In genomic region chr19:47918016-47918415, GRCm38 (mm10) we compare ENCODE assay signal across 7 mouse cellular contexts. TPM values are rescaled to one million over a fixed set of nuclear protein-coding genes. Genes with fewer than 3 reads are reported as not detected.
DNase-seq lines count a peak whose midpoint lies in the region; ATAC-seq and TF ChIP-seq lines count a peak whose summit lies in the region.

No protein-coding gene starts in this region.

- no peak for TF ChIP-seq CTCF in E14TG2a.4 (conservative IDR thresholded peaks at IDR 0.05; ENCODE audit: low read length)
- TF ChIP-seq CTCF in liver, postnatal 0 days (IDR thresholded peaks at IDR 0.05; ENCODE audit: low read depth), result no peak

- H3K27ac ChIP-seq in heart, embryonic 16.5 days (ENCODE audit: low read length), result peak overlapping the region; percentile 99
- H3K27ac ChIP-seq in liver, postnatal 0 days (ENCODE audit: low read depth), result peak overlapping the region; percentile 88

- 13% methylated on average over 9 of the region's 9 CpGs for WGBS in heart, embryonic 16.5 days
- 22% methylated on average over 9 of the region's 9 CpGs for WGBS in liver, postnatal 0 days (ENCODE audit: insufficient replicate concordance)

- DNase-seq in 3T3-L1 (ENCODE audit: low read depth, low spot score), result peak; percentile 42
- peak; percentile 13 for DNase-seq in liver, postnatal 0 days
- DNase-seq in MN1 (ENCODE audit: low spot score), result no peak
- no peak for DNase-seq in layer of hippocampus, postnatal 36 days

- H3K9ac ChIP-seq in heart, embryonic 16.5 days (ENCODE audit: low read length), result peak overlapping the region; percentile 93
- peak overlapping the region; percentile 76 for H3K9ac ChIP-seq in liver, postnatal 0 days (replicated peaks)

- peak overlapping the region; percentile 84 for H3K4me3 ChIP-seq in E14TG2a.4 (replicated peaks; ENCODE audit: low read length)
- H3K4me3 ChIP-seq in heart, embryonic 16.5 days (ENCODE audit: low read length), result peak overlapping the region; percentile 75
- H3K4me3 ChIP-seq in liver, postnatal 0 days (ENCODE audit: low read depth, low read length), result peak overlapping the region; percentile 66

- no peaks in the 10 kb centered on the region for H3K9me3 ChIP-seq in E14TG2a.4 (ENCODE audit: low read length)
- no peaks in the 10 kb centered on the region for H3K9me3 ChIP-seq in heart, embryonic 16.5 days (replicated peaks; ENCODE audit: control insufficient read depth, low read length)
- no peaks in the 10 kb centered on the region for H3K9me3 ChIP-seq in liver, postnatal 0 days (ENCODE audit: low read length)

- no peaks in the 10 kb centered on the region for H3K36me3 ChIP-seq in E14TG2a.4 (ENCODE audit: insufficient read depth, low read length)
- 0 out of 2 replicates have a peak, but pooled peaks cover 4% of the 10 kb centered on the region for H3K36me3 ChIP-seq in heart, embryonic 16.5 days (ENCODE audit: control insufficient read depth, insufficient read depth)
- H3K36me3 ChIP-seq in liver, postnatal 0 days (replicated peaks; ENCODE audit: insufficient read depth, low read length), result 0 out of 2 replicates have a peak, but pooled peaks cover under 1% of the 10 kb centered on the region

- no peak for TF ChIP-seq EP300 in liver, postnatal 0 days (IDR thresholded peaks at IDR 0.05; ENCODE audit: low read depth)

- ATAC-seq in heart, embryonic 16.5 days (replicated peaks; ENCODE audit: extremely low read depth, insufficient read depth, low FRiP score), result no peak
- no peak for ATAC-seq in liver, postnatal 0 days
- ATAC-seq in granulocyte monocyte progenitor cell, adult 5-6 weeks (replicated peaks; ENCODE audit: poor library complexity, severe bottlenecking), result no peak

- peak overlapping the region; percentile 86 for H3K4me2 ChIP-seq in heart, embryonic 16.5 days (ENCODE audit: low read depth, low read length)
- peak overlapping the region; percentile 77 for H3K4me2 ChIP-seq in liver, postnatal 0 days (ENCODE audit: low read depth, low read length)

- H3K27me3 ChIP-seq in E14TG2a.4 (ENCODE audit: insufficient read depth, low read length), result peaks cover 42% of the 10 kb centered on the region
- no peaks in the 10 kb centered on the region for H3K27me3 ChIP-seq in heart, embryonic 16.5 days (ENCODE audit: control insufficient read depth, insufficient read depth, low read length)
- no peaks in the 10 kb centered on the region for H3K27me3 ChIP-seq in liver, postnatal 0 days (ENCODE audit: insufficient read depth, low read length)

- H3K4me1 ChIP-seq in E14TG2a.4 (replicated peaks; ENCODE audit: low read depth, low read length), result peaks cover 18% of the 10 kb centered on the region
- H3K4me1 ChIP-seq in heart, embryonic 16.5 days (ENCODE audit: control insufficient read depth, insufficient read depth, low read length), result peaks cover 20% of the 10 kb centered on the region
- peaks cover 11% of the 10 kb centered on the region; the same call in 1 of the 2 replicates for H3K4me1 ChIP-seq in liver, postnatal 0 days (ENCODE audit: insufficient read depth)

RNA-seq across cellular contexts. Expression of gene Cfap43, which starts 1.1 kb away (rescaled TPM):
- 0.38 and 0.42 TPM in 2 replicates for polyA plus RNA-seq in heart, embryonic 16.5 days (2015; fragmentation: Nextera tagmentation; extraction: Ambion mirVana)
- 0.05 TPM in 1 of 2 replicates, not detected in the other for polyA plus RNA-seq in liver, postnatal 0 days (2015; fragmentation: Nextera tagmentation; extraction: Ambion mirVana)
- total RNA-seq in layer of hippocampus, postnatal 36 days (2021), result 1 to 10 TPM; 1.2 to 1.7 TPM
- total RNA-seq in granulocyte monocyte progenitor cell, adult 5-6 weeks (2014; fragmentation: Nextera tagmentation), result not detected in 2 replicates
- 0.05 TPM in 1 of 2 replicates, not detected in the other for total RNA-seq in granulocyte monocyte progenitor cell, adult 5-6 weeks (2017)

RNA-seq across cellular contexts. Expression of gene Itprip, which starts 1.1 kb away (rescaled TPM):
- polyA plus RNA-seq in heart, embryonic 16.5 days (2015; fragmentation: Nextera tagmentation; extraction: Ambion mirVana), result 18.4 and 23.3 TPM in 2 replicates
- 2.4 and 2.8 TPM in 2 replicates for polyA plus RNA-seq in liver, postnatal 0 days (2015; fragmentation: Nextera tagmentation; extraction: Ambion mirVana)
- 1 to 10 TPM; 1.0 to 1.9 TPM for total RNA-seq in layer of hippocampus, postnatal 36 days (2021)
- total RNA-seq in granulocyte monocyte progenitor cell, adult 5-6 weeks (2014; fragmentation: Nextera tagmentation), result 18.2 and 19.1 TPM in 2 replicates
- total RNA-seq in granulocyte monocyte progenitor cell, adult 5-6 weeks (2017), result 15.8 and 16.7 TPM in 2 replicates

RNA-seq across cellular contexts. Expression of gene Cfap58, which starts 19.5 kb away (rescaled TPM):
- polyA plus RNA-seq in heart, embryonic 16.5 days (2015; fragmentation: Nextera tagmentation; extraction: Ambion mirVana), result 0.09 and 0.25 TPM in 2 replicates
- polyA plus RNA-seq in liver, postnatal 0 days (2015; fragmentation: Nextera tagmentation; extraction: Ambion mirVana), result not detected in 2 replicates
- under 1 TPM; 0.30 to 0.35 TPM for total RNA-seq in layer of hippocampus, postnatal 36 days (2021)
- not detected in 2 replicates for total RNA-seq in granulocyte monocyte progenitor cell, adult 5-6 weeks (2014; fragmentation: Nextera tagmentation)
- total RNA-seq in granulocyte monocyte progenitor cell, adult 5-6 weeks (2017), result not detected in 2 replicates

RNA-seq across cellular contexts. Expression of gene Gsto2, which starts 52.7 kb away (rescaled TPM):
- polyA plus RNA-seq in heart, embryonic 16.5 days (2015; fragmentation: Nextera tagmentation; extraction: Ambion mirVana), result 0.77 and 1.1 TPM in 2 replicates
- polyA plus RNA-seq in liver, postnatal 0 days (2015; fragmentation: Nextera tagmentation; extraction: Ambion mirVana), result 0.25 and 0.39 TPM in 2 replicates
- total RNA-seq in layer of hippocampus, postnatal 36 days (2021), result 1 to 10 TPM; 2.7 to 3.1 TPM
- total RNA-seq in granulocyte monocyte progenitor cell, adult 5-6 weeks (2014; fragmentation: Nextera tagmentation), result not detected in 2 replicates
- not detected in 2 replicates for total RNA-seq in granulocyte monocyte progenitor cell, adult 5-6 weeks (2017)

Comparison
In these comparisons a context has a peak if more than half of its experiments do, and no peak if none do; other contexts are left out.
1. DNase-seq: peak in 3T3-L1 (single experiment) and liver, postnatal 0 days (single experiment); none in MN1 (single experiment) and layer of hippocampus, postnatal 36 days (0 of 2).
2. RNA of gene Itprip, which starts 1.1 kb away (total RNA-seq): 15.8 to 19.1 TPM in granulocyte monocyte progenitor cell, adult 5-6 weeks; 1.0 to 1.9 TPM in layer of hippocampus, postnatal 36 days; every median in the first group is over 4 times any median in the second.
3. Peak in every context shown above with its lines, with median percentiles within 50 percentile points of each other: H3K4me3 ChIP-seq.